Mouse (Mus musculus) cerebellum, adult 2 months (tissue): Measurements from ENCODE around the gene Bmpr2.

Experiments used
- CTCF ChIP-seq: fragments of 200-500 bp; IDR thresholded peaks from 2 replicates; pipeline ENCODE4 v1.5.1; 2011; ENCODE audit warnings: low read depth, mild to moderate bottlenecking, control low read depth, low read length, moderate library complexity, borderline replicate concordance; ENCODE audit not compliant: insufficient read depth
- POLR2A ChIP-seq: fragments of 200-500 bp; IDR thresholded peaks from 2 replicates; pipeline ENCODE4 v1.6.1; 2011; ENCODE audit warnings: low read length, control low read depth, borderline replicate concordance; ENCODE audit not compliant: insufficient read depth

GRCm38 (mm10) chr1:59923673-59924072 is 160.5 kb downstream of the Bmpr2 start:
- no peak for TF ChIP-seq CTCF
- no peak for TF ChIP-seq POLR2A
